Mouse (Mus musculus) layer of hippocampus, postnatal 25 days (tissue): ENCODE measurements around the gene Foxj1. TPM values are rescaled to one million over a fixed set of nuclear protein-coding genes. Genes with fewer than 3 reads are reported as not detected.
"Not testable (repeated sequence)": the region's sequence is repeated elsewhere in the genome, so short reads cannot be mapped to it uniquely, and the experiment has no call there.

Experiments used
- DNase-seq, 2 experiments: peaks; one replicate each; pipeline ENCODE4 v3.0.0; 2022; ENCODE audit warnings: mixed read lengths in 2 of 2, low spot score in 1 of 2; ENCODE audit errors: extremely low spot score in 1 of 2
- total RNA-seq, 2 experiments: library from RNA; stranded (reverse); gene quantifications; 2 replicates each; pipeline ENCODE4 v1.2.3; 2021

Gene Foxj1
- total RNA-seq: 1 to 10 TPM; 5.4 to 7.1 TPM

DNA sequence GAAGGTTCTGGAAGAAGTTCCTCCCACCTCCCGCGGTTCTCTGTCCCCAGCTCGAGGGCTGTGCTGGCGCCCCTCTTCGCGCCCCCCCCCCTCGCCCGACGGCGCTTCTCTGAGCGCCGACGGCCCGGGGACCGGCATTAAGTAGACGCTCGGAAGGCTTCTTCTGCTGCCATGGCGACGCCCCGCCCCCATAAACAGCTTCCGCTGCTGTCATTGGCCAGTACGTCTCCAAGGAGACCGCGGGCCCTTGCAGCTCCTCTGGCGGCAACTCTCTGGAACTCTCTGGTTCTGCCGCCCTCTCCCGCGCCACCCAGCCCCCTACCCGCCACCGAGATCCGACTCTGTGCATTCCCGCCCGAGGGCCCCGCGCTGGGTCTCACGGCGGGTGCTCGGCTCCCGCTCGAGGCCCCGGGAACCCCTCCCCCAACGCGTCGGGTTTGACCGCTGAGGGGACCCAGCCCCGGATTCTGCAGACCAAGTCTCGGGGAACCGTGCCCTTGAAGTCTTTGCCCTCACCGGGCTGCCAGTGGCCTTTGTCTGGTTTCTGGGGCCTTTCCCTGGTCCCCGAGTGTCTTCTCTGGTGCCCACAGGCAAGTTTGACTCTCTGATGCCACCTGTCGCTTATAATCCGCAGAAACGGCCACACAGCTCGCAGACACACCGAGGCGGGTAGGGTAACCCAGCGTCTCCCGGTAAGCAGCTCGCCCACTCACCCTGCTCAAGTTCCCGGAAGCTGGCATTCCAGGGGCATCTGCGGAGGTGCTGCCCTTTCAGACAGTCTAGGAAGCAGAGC, at the start of gene Foxj1:
Gene Foxj1, minus strand, starts transcription at position 156 of the 793 bp plus-strand sequence.
- peak; percentile 94 to 95 for DNase-seq

DNA sequence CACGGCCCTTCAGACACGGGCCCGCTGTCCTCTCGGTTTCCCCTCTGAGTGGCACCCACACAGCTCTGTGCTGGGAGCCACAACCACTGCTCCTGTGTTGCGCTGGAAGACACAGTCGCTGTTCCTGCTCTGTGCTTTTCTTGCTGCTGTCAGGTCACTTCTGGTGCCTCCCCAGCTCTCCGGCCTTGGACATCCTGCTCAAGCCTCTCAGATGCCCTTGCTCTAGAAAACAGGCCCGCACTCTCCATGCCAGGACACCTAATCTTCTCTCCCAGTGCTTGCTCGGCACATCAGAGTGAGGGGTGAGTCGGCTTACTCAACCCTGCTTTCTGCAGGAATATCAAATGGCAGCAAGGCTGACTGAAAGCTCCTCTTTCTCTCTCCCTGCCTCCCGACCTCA, 49.0 kb upstream of the Foxj1 start:
- DNase-seq: no peak

DNA sequence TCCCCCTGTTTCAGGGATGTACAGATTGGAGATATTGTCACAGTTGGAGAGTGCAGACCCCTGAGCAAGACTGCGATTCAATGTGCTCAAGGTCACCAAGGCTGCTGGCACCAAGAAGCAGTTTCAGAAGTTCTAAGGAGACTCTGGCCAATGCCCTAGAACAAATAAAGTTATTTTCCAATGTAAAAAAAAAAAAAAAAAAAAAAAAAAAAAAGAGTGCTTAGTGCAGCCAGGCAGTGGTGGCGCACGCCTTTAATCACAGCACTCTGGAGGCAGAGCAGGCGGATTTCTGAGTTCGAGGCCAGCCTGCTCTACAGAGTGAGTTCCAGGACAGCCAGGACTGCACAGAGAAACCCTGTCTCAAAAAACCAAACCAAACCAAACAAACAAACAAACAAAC, 47.9 kb upstream of the Foxj1 start:
- DNase-seq: not testable (repeated sequence)

DNA sequence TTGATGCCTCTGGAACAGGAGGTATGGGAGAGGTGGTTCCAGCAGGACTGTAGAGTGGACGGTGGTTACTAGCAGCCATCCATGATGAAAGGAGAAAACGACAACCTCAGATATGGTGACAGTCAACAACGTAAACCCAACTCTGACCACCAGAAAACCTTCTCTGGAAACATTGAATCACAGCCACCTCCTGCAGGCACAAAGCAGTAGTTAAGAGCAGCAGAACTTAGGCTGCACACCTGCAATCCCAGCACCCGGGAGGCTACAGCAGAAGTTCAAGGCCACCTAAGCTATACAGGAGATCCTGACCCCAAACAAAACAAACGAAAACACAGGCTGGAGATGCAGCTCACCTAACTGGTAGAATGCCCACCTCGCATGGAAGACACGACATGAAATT, 45.6 kb upstream of the Foxj1 start:
- no peak for DNase-seq

DNA sequence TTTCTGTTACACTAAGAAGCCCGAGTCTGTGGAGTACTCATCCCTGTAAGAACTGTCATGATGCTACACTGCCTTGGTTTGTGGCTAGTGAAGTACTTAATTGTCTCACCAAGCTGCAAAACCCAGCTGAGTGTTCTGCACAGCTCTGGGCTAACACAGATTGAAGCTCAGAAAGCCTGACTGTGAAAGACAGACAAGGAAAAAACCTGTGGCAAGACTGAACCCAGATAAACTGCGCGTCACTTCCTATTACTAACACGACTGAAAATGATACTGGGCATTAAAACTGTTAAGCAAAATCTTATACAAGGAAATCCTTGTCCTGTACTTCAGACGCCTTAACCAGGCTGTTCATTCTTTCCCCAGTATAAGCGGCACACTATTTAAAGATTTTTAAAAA, 44.3 kb upstream of the Foxj1 start:
- DNase-seq: no peak

DNA sequence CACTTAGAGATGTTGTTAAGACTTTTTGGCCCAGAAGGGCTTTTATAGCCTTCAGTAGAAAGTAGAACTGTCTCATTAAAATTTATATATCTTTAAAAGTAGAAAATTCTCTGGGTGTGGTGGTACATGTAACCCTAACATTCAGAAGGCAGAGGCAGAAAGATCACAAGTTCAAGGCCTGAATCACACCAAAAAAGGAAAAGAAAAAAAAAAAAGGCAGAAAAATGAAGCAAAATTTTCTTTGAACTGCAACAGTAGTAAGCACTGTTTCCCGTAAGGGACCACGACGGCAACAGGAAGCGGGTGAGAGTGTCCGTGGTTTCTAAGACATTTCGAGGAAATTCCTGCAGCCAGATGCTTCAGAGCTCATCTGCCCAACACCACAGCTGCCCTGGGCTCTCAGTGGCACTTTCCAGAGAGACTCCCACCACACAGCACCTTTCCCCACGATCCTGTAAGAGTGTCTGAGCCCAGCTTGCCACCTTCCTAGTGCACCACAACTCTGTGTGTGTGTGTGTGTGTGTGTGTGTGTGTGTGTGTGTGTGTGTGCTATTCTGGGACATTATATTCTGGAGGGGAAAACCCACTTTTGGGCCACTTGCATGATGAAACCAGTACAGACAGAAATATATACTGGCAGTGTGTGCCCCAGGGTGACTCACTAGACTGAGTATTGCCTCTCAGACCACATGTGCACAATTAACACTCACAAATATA, 41.9 kb upstream of the Foxj1 start:
- DNase-seq: no peak

DNA sequence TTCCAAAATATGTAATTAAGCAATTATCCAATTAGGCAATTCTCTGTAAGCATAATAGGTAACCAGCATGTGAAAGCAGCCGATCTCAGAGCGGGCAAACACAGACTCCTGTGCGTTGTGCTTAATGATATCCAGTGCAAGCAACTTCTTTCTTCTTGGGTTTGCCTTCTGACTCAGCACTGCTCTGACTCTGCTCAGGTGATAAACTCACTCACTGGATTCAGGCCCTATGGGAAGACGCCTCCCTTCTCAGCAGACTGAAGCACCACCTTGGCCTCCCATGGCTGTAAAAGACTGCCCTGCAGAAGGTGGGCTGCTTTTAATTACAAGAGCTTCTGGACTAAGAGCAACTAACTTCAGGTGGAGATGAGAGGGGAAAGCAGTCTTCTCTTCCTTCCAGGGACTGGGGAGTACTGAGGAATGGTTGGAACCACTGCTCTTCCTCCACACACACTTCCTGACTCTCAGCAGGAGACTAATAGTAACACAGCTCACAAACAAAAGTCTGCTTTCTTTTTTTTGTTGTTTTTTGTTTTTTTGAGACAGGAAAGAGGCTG, 36.8 kb upstream of the Foxj1 start:
- DNase-seq: no peak

DNA sequence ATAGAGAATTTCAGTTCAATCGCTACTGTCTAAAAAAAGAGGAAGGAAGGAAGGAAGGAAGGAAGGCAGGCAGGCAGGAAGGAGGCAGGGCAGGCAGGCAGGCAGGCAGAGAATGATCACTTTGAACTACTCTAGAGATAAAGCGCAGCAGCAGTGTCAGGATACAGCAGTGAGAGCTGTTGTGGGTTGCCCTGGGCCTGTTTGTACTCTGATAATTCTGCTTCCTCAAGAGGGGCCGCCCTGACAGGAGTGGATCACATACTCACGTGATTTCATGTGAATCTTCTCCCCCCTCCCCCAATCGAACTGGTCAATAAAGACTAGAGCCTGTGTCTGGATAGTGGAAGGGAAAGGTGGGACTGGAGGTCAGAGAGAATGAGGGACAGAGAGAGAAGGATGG, 34.4 kb upstream of the Foxj1 start:
- no peak for DNase-seq

DNA sequence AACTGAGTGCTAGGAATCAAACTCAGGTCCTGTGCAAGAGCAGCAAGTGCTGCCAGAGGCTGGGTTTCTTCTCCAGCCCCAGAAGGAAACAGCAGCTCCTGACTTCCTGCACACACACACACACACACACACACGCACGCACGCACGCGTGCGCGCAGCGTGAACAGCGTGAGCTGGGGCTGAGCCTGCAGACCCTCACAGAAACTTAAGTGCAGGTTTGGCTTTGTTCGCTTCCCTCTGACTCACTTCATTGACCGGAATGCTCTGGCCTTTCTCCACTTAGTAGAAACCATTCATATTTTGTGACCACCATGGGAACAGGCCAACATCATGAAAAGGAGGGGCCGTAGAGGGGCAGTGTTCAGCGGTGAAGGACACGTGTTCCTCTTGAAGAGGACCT, 33.9 kb upstream of the Foxj1 start:
- DNase-seq: no peak

DNA sequence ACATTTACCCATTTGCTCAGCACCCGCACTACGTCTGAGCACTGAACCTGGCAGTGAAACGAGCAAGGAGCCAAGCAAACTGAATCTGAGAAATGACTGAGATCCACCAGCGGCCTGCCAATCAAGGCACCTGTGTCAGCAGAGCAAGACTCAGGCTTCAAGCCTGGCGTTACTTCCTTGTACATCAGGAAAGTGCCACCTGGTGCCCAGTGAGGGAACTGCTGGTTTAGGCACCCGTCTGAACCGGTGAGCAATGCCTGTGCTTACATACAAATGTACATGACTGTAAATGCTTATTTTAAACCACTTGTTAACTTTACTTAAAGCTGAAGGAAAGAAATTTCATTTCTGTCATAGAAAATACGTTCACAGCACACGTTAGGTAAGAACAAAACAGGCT, 32.9 kb upstream of the Foxj1 start:
- peak; percentile 36 to 90 for DNase-seq

DNA sequence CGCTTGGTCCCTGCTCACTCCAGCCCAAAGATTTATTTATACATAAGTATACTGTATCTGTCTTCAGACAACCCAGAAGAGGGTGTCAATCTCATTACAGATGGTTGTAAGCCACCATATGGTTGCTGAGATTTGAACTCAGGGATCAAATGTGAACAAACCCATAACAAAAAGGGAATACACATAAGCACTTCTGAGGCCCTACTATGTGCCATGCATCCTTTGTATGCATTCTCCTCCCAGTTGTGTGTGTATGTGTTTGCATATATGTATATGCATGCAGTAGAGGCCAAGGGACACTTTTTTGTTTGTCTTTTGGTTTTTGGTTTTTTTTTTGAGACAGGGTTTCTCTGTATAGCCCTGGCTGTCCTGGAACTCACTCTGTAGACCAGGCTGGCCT, 31.4 kb upstream of the Foxj1 start:
- no peak for DNase-seq

DNA sequence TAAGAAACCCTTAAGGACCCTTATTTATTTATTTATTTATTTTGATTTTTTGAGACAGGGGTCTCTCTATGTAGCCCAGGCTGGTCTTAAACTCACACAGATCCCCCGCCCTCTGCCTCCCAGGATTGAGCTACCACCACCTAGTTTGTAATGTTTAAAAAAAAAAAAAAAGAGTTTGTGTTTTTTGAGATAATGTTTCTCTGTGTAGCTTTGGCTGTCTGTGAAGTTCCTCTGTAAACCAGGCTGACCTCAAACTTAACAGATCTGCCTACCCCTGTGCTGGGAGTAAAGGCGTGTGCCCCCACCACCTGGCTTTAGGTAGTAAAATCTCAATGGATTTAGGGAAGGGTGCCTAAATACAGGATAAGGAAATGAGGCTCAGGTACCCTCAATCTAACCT, 30.9 kb upstream of the Foxj1 start:
- DNase-seq: no peak

DNA sequence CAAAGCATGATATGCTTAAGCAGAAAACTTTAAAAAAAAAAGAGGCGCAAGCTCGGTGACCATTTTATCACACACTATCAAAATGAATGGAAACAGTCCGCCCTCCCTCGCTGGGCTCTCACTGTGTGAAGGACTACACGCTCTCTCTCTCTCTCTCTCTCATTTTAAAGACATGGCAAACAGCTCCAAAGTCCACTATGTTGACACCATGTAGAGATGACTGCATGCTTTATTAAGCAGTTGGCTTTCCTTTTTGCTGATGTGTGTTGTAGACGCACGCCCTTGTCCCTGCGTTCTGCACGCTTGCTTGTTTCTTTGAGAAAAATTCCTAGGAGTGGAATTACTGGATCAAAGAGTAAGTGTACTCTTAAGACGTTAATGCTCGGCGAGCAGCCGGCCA, 30.2 kb upstream of the Foxj1 start:
- no peak for DNase-seq

DNA sequence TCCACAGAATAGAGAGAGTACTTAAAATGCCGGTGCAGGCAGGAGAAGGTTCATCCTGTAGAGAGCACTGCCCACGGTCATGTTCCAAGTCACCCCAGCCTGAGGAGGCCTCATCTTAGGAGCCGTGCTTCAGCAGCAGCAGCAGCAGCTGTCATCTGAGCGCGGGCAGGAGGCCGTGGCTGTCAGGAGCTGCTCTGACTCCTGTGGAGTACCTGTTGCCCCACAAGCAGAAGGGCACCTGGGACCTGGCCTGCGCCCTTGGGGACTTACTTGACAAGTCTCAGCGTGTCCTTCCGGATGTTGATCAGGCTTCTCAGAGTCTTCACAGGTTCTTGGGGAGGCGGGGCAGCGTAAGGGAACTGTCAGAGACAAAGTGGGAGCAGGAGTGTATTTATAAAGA, 26.8 kb upstream of the Foxj1 start:
- no peak for DNase-seq

DNA sequence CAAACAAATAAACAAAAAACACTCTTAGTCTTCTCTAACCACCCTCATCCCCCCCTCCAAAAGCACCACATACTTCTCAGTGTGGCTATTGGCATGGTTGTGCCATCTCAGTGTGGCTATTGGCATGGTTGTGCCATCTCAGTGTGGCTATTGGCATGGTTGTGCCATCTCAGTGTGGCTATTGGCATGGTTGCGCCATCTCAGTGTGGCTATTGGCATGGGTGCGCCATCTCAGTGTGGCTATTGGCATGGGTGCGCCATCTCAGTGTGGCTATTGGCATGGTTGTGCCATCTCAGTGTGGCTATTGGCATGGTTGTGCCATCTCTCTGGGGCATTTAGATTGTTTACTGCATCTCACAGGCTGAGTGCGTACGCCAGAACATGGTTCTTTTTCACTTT, 25.7 kb upstream of the Foxj1 start:
- not testable (repeated sequence) for DNase-seq

DNA sequence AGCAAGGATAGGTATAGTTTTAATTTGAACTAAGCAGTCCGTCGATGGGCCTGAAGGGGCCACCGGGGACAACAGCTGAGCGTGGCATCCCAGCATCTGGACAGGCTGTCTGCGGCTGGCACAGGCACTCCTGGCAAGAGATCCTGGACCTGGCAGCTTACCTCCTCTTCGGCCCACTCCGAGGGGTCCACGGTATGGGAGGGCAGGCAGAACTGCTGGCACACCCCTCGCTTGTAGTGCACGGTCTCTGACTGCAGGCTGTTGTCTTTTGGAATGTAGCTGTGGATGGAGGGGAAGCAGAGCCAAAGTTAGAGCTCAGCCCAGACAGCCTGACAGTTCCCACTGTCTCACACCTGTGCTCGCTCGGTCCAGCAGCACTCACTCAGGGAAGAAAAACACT, 24.5 kb upstream of the Foxj1 start:
- no peak for DNase-seq

DNA sequence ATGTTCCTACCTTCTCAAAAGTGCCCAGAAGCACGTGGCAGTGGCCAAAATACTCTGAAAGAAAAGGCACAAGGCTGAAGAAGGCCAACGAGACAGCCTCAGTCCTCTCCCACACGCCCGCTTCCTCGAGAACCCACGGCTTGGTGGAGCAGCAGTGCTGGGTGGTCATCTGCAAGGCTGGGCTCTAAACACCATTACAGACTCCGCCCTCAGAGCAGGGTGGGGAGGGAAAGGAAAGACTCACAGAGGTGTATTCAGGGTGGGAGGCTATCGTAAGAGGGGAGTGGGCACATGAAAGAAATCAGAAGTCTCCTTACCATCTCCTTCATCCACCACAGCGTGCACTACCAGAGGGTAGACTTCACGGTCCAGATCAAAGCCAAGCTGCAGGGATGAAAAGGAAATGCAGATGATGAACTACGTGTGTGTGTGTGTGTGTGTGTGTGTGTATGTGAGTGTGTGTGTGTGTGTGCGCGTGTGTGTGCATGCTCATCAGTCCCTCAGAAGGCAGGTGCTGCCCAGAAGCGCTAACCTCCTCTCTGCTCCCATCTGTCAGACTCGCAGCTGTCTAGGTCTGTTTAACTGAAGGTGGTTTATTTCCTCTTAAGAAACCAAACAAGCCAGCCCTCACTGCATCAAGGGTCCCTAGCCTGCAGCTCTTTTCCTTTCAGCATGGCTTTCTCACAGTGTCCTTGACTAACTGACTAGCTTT, 23.9 kb upstream of the Foxj1 start:
- no peak for DNase-seq

DNA sequence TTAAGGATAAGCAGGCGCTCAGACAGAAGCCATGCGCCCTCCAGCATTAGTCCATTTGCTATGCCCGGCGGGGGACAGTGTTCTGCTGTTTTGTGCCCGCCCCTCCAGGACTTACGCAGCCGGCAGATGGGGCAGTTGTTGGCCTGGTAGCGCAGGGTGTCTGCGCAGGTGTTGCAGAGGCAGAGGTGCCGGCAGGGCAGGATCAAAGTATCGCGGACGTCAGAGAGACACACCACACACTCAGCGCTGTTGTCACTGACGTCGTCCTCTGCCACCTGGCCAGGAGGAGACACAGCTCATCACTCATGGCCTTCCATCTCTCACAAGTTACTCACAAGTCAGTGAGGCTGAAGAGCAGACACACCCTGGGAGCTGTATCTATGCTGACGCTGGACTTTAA, 19.3 kb upstream of the Foxj1 start:
- DNase-seq: no peak

DNA sequence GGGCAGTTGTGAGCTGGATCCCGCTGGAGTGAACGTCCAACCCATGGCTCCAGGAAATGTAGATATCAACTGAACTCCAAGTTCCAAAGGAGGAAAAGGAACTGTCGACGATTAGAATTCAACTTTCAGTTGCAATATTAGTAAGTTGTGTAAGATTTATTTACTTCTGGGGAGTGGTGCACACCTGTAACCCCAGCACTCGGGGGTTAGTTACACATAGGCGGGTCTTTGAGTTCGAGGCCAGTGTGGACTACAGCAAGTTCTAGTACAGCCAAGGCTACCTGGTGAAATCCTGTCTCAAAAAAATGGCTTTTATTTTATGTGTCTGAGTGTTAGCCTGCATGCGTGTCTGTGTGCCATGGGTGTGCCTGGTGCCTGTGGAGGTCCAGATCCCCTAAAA, 18.3 kb upstream of the Foxj1 start:
- DNase-seq: no peak

DNA sequence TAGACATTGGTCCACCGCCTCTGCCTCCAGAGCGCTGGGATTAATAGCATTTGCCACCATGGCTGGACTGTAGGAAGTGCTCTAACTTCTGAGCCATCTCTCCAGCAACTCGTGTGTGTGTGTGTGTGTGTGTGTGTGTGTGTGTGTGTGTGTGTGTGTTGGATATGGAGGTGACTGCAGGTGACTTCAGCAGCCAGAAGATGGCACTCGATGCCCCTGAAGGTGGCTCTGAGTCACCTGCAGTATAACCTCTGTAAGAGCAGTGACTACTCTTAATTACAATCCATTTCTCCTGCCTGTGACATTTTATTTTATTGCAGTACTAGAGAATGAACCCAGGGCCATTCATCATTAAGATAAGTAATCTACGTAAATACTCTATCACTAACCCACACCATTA, 16.1 kb upstream of the Foxj1 start:
- DNase-seq: no peak

DNA sequence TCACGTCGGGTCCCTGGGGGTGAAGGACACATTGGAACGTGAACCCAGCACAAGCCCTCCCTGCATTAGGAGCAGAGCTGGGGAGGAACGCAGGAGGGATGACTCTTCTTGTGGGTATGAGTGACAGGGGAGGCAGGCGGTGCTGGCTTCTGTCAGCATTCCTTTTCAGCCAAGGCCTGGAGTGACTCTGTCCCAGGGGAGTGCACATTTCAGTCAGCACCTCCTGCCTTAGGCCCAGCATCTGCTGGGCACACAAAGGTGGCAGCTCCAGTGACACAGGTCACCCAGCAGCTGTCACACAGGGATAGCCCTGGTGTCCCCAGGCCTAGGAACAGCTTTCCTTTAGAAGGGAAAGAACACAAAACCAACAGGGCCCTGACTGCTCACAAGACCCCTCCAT, 12.8 kb upstream of the Foxj1 start:
- DNase-seq: no peak
